Mouse (Mus musculus): ENCODE measurements around the gene Dip2a. TPM values are rescaled to one million over a fixed set of nuclear protein-coding genes. Genes with fewer than 3 reads are reported as not detected.

Gene Dip2a
- polyA plus RNA-seq, 1 experiment from 2014 or later, result 8.2 TPM

- 95% methylated on average over 17 of the region's 17 CpGs for WGBS
Observed at GRCm38 (mm10) chr10:76217056-76217455, 128.0 kb downstream of the Dip2a start.

GRCm38 (mm10) chr10:76214161-76214560 is 130.9 kb downstream of the Dip2a start:
- no peak for DNase-seq (ENCODE audit: low spot score)
- Histone ChIP-seq H3K36me3 (peaks cover 97% of the 10 kb centered on the region), H3K4me1 (replicated peaks) (no peaks in the 10 kb centered on the region), H3K27me3 (ENCODE audit: insufficient read depth, poor library complexity, severe bottlenecking) (no peaks in the 10 kb centered on the region), H3K9me3 (peaks cover 20% of the 10 kb centered on the region), H3K27ac (no peak overlapping the region), H3K4me3 (no peak overlapping the region)
- 90% methylated on average over 4 of the region's 4 CpGs for WGBS

More at GRCm38 (mm10) chr10:76217056-76217455, 128.0 kb downstream of the Dip2a start:
- Histone ChIP-seq H3K27ac (no peak overlapping the region), H3K4me1 (replicated peaks) (no peaks in the 10 kb centered on the region), H3K36me3 (peaks cover 100% of the 10 kb centered on the region), H3K9me3 (peaks cover 20% of the 10 kb centered on the region), H3K4me3 (no peak overlapping the region), H3K27me3 (ENCODE audit: insufficient read depth, poor library complexity, severe bottlenecking) (no peaks in the 10 kb centered on the region)
- no peak for DNase-seq (ENCODE audit: low spot score)

- Histone ChIP-seq H3K4me1 (replicated peaks) (no peaks in the 10 kb centered on the region), H3K9me3 (peaks cover 20% of the 10 kb centered on the region), H3K27ac (no peak overlapping the region), H3K36me3 (peaks cover 96% of the 10 kb centered on the region), H3K27me3 (ENCODE audit: insufficient read depth, poor library complexity, severe bottlenecking) (no peaks in the 10 kb centered on the region), H3K4me3 (no peak overlapping the region)
- 95% methylated on average over 6 of the region's 6 CpGs for WGBS
- no peak for DNase-seq (ENCODE audit: low spot score)
Observed at GRCm38 (mm10) chr10:76212121-76212520, 133.0 kb downstream of the Dip2a start.

DNA sequence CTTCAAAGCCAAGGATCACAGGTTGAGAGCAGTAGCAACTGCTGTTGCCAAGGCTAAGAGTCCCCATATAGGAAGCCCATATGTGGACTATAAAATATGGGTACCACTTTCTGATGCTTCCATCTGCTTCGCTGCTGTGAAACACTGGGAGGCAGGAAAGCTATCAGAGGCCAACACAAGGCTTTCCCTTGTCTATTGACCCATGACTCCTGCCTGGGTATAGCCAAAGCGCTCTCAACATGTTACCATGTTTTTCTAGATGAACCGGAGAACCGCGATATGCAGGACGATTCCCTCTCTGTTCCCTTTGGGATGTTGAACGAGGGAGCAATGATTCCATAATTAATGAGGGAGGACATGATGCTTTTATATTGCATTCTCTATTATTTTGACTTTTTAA is 134.3 kb downstream of the Dip2a start:
- Histone ChIP-seq H3K27ac (no peak overlapping the region), H3K4me1 (replicated peaks) (no peaks in the 10 kb centered on the region), H3K36me3 (peaks cover 95% of the 10 kb centered on the region), H3K9me3 (peaks cover 20% of the 10 kb centered on the region), H3K27me3 (ENCODE audit: insufficient read depth, poor library complexity, severe bottlenecking) (no peaks in the 10 kb centered on the region), H3K4me3 (no peak overlapping the region)
- no peak for DNase-seq (ENCODE audit: low spot score)
- WGBS, result 95% methylated on average over 7 of the region's 7 CpGs

Other genes with a start within 250 kb of the Dip2a start
- gene Slc5a4b, start 234.3 kb downstream of the Dip2a start, polyA plus RNA-seq (2016; fragmentation: Nextera tagmentation; extraction: Ambion mirVana), result not detected in 2 replicates
- gene Slc5a4a, start 197.8 kb downstream of the Dip2a start, polyA plus RNA-seq (2016; fragmentation: Nextera tagmentation; extraction: Ambion mirVana), result not detected in 2 replicates
- gene Prmt2, start 107.4 kb downstream of the Dip2a start, polyA plus RNA-seq (2016; fragmentation: Nextera tagmentation; extraction: Ambion mirVana), result 80.1 and 97.5 TPM in 2 replicates
- not detected in 2 replicates for gene S100b, start 91.4 kb downstream of the Dip2a start, polyA plus RNA-seq (2016; fragmentation: Nextera tagmentation; extraction: Ambion mirVana)
- gene AC141477.1, start 95.2 kb upstream of the Dip2a start, polyA plus RNA-seq (2016; fragmentation: Nextera tagmentation; extraction: Ambion mirVana), result not detected in 2 replicates
- gene Pcnt, start 97.5 kb upstream of the Dip2a start, polyA plus RNA-seq (2016; fragmentation: Nextera tagmentation; extraction: Ambion mirVana), result 15.8 and 24.4 TPM in 2 replicates
- not detected in 2 replicates for gene 2610028H24Rik, start 103.8 kb upstream of the Dip2a start, polyA plus RNA-seq (2016; fragmentation: Nextera tagmentation; extraction: Ambion mirVana)
- 72.0 and 74.4 TPM in 2 replicates for gene Mcm3ap, start 123.6 kb upstream of the Dip2a start, polyA plus RNA-seq (2016; fragmentation: Nextera tagmentation; extraction: Ambion mirVana)
- 8.7 and 10.1 TPM in 2 replicates for gene Ybey, start 123.8 kb upstream of the Dip2a start, polyA plus RNA-seq (2016; fragmentation: Nextera tagmentation; extraction: Ambion mirVana)
- gene Lss, start 186.3 kb upstream of the Dip2a start, polyA plus RNA-seq (2016; fragmentation: Nextera tagmentation; extraction: Ambion mirVana), result 56.1 and 60.3 TPM in 2 replicates
- gene Spatc1l, start 217.0 kb upstream of the Dip2a start, polyA plus RNA-seq (2016; fragmentation: Nextera tagmentation; extraction: Ambion mirVana), result 0.16 TPM in 1 of 2 replicates, not detected in the other
- gene Ftcd, start 230.4 kb upstream of the Dip2a start, polyA plus RNA-seq (2016; fragmentation: Nextera tagmentation; extraction: Ambion mirVana), result not detected in 2 replicates

Data from hindbrain, embryonic 10.5 days (tissue).